In genomic region chr19:59367892-59368291, GRCm38 (mm10) we compare ENCODE assay signal across 25 mouse cellular contexts. TPM values are rescaled to one million over a fixed set of nuclear protein-coding genes. Genes with fewer than 3 reads are reported as not detected.
A peak's percentile ranks its signal among the peaks of the same experiment; 100 is the strongest.
DNase-seq lines count a peak whose midpoint lies in the region; ATAC-seq and TF ChIP-seq lines count a peak whose summit lies in the region.
"Had no signal": no experiment of that assay in that cellular context is flagged by ENCODE, and none has a peak within 500 bp of the region (broad histone marks: within the 10 kb centered on the region; RNA-seq: fewer than 3 reads in every experiment).

No protein-coding gene starts in this region.

- no peak for TF ChIP-seq POLR2A in lung, adult 2 months (IDR thresholded peaks at IDR 0.05; ENCODE audit: borderline replicate concordance, extremely low read depth, low read depth, low read length)

- 79% methylated on average over 4 of the region's 4 CpGs for WGBS in liver, embryonic 11.5 days
- WGBS in liver, postnatal 0 days (ENCODE audit: insufficient replicate concordance), result 70% methylated on average over 4 of the region's 4 CpGs
- 63% methylated on average over 4 of the region's 4 CpGs for WGBS in intestine, embryonic 16.5 days
- 80% methylated on average over 4 of the region's 4 CpGs for WGBS in stomach, embryonic 15.5 days
- 82% methylated on average over 4 of the region's 4 CpGs for WGBS in lung, adult 2 months

- no peak overlapping the region for H3K27ac ChIP-seq in liver, embryonic 11.5 days (ENCODE audit: low read depth, low read length)
- no peak overlapping the region for H3K27ac ChIP-seq in liver, postnatal 0 days (ENCODE audit: low read depth)
- peak overlapping the region; percentile 50 for H3K27ac ChIP-seq in intestine, embryonic 16.5 days (ENCODE audit: low read length)
- no peak overlapping the region for H3K27ac ChIP-seq in stomach, embryonic 15.5 days
- H3K27ac ChIP-seq: embryonic facial prominence, embryonic 12.5 days; embryonic facial prominence, embryonic 15.5 days; forebrain, embryonic 12.5 days; forebrain, embryonic 15.5 days; heart, adult 2 months; hindbrain, embryonic 12.5 days; hindbrain, embryonic 15.5 days had no signal

- DNase-seq in liver, embryonic 11.5 days (ENCODE audit: low spot score), result no peak
- DNase-seq in liver, postnatal 0 days, result no peak
- DNase-seq in lung, adult 2 months, result no peak
- DNase-seq in lung, postnatal 25 days (ENCODE audit: low spot score), result no peak
- DNase-seq in c-Kit-positive CD71-positive TER-119-positive erythroid progenitor cells, embryonic 14.5 days (ENCODE audit: low spot score), result no peak
- DNase-seq: adrenal gland, postnatal 10 days; adrenal gland, postnatal 36 days; cerebellum, adult 11 months; cerebellum, adult 2 months; cerebellum, adult 9-11 months; cerebellum, postnatal 25 days; gastrocnemius, postnatal 10 days; gastrocnemius, postnatal 36 days; heart, adult 2 months had no signal

- ATAC-seq in liver, embryonic 11.5 days (replicated peaks; ENCODE audit: low FRiP score), result no peak
- ATAC-seq in liver, postnatal 0 days, result no peak
- peak; percentile 82 for ATAC-seq in intestine, embryonic 16.5 days
- peak; percentile 43 for ATAC-seq in stomach, embryonic 15.5 days (ENCODE audit: insufficient read depth, low FRiP score, low read depth)
- ATAC-seq: activated CD4-positive, CD25-positive, alpha-beta regulatory T cell, adult 4 months; CD4-positive, CD25-positive, alpha-beta regulatory T cell, adult 4 months; forebrain, embryonic 15.5 days had no signal

- TF ChIP-seq EP300 in liver, postnatal 0 days (IDR thresholded peaks at IDR 0.05; ENCODE audit: low read depth), result no peak

- no peaks in the 10 kb centered on the region for H3K27me3 ChIP-seq in liver, embryonic 11.5 days (replicated peaks; ENCODE audit: control insufficient read depth, insufficient read depth, low read length)
- H3K27me3 ChIP-seq in liver, postnatal 0 days (ENCODE audit: insufficient read depth, low read length), result no peaks in the 10 kb centered on the region
- H3K27me3 ChIP-seq in intestine, embryonic 16.5 days (replicated peaks; ENCODE audit: control insufficient read depth, insufficient read depth, low read length), result no peaks in the 10 kb centered on the region
- no peaks in the 10 kb centered on the region for H3K27me3 ChIP-seq in stomach, embryonic 15.5 days (replicated peaks)
- H3K27me3 ChIP-seq: embryonic facial prominence, embryonic 12.5 days; embryonic facial prominence, embryonic 15.5 days; forebrain, embryonic 15.5 days; hindbrain, embryonic 12.5 days; hindbrain, embryonic 15.5 days had no signal

- H3K4me1 ChIP-seq in liver, embryonic 11.5 days (replicated peaks; ENCODE audit: control insufficient read depth, insufficient read depth, low read length), result peaks cover 12% of the 10 kb centered on the region
- peaks cover 31% of the 10 kb centered on the region for H3K4me1 ChIP-seq in liver, postnatal 0 days (ENCODE audit: insufficient read depth)
- H3K4me1 ChIP-seq in intestine, embryonic 16.5 days (ENCODE audit: control insufficient read depth, insufficient read depth, low read length), result peaks cover 9% of the 10 kb centered on the region
- no peaks in the 10 kb centered on the region for H3K4me1 ChIP-seq in stomach, embryonic 15.5 days
- H3K4me1 ChIP-seq in lung, adult 2 months (ENCODE audit: control insufficient read depth, insufficient read depth, low read length), result no peaks in the 10 kb centered on the region
- H3K4me1 ChIP-seq: embryonic facial prominence, embryonic 12.5 days; embryonic facial prominence, embryonic 15.5 days; forebrain, embryonic 15.5 days; hindbrain, embryonic 12.5 days; hindbrain, embryonic 15.5 days had no signal

- no peak overlapping the region for H3K4me3 ChIP-seq in liver, embryonic 11.5 days (ENCODE audit: low read depth, low read length)
- no peak overlapping the region for H3K4me3 ChIP-seq in liver, postnatal 0 days (ENCODE audit: low read depth, low read length)
- no peak overlapping the region for H3K4me3 ChIP-seq in intestine, embryonic 16.5 days (ENCODE audit: low read length)
- no peak overlapping the region for H3K4me3 ChIP-seq in stomach, embryonic 15.5 days (replicated peaks)
- no peak overlapping the region for H3K4me3 ChIP-seq in lung, adult 2 months (replicated peaks; ENCODE audit: extremely low read depth, low read depth, low read length)
- H3K4me3 ChIP-seq: embryonic facial prominence, embryonic 12.5 days; embryonic facial prominence, embryonic 15.5 days; forebrain, embryonic 12.5 days; forebrain, embryonic 15.5 days; heart, adult 2 months; hindbrain, embryonic 12.5 days; hindbrain, embryonic 15.5 days had no signal

- peak overlapping the region; percentile 20; the same call in 1 of the 2 replicates for H3K9ac ChIP-seq in liver, embryonic 11.5 days (ENCODE audit: low read depth, low read length)
- H3K9ac ChIP-seq in liver, postnatal 0 days (replicated peaks), result no peak overlapping the region
- H3K9ac ChIP-seq in intestine, embryonic 16.5 days (ENCODE audit: low read depth, low read length), result no peak overlapping the region
- H3K9ac ChIP-seq in stomach, embryonic 15.5 days, result no peak overlapping the region
- H3K9ac ChIP-seq: embryonic facial prominence, embryonic 12.5 days; embryonic facial prominence, embryonic 15.5 days; forebrain, embryonic 12.5 days; forebrain, embryonic 15.5 days; hindbrain, embryonic 12.5 days; hindbrain, embryonic 15.5 days had no signal

- no peak overlapping the region for H3K4me2 ChIP-seq in liver, embryonic 11.5 days
- H3K4me2 ChIP-seq in liver, postnatal 0 days (ENCODE audit: low read depth, low read length), result no peak overlapping the region
- no peak overlapping the region for H3K4me2 ChIP-seq in intestine, embryonic 16.5 days (ENCODE audit: low read depth, low read length)
- H3K4me2 ChIP-seq in stomach, embryonic 15.5 days, result no peak overlapping the region
- H3K4me2 ChIP-seq: embryonic facial prominence, embryonic 12.5 days; embryonic facial prominence, embryonic 15.5 days; forebrain, embryonic 12.5 days; forebrain, embryonic 15.5 days; heart, embryonic 11.5 days; hindbrain, embryonic 12.5 days; hindbrain, embryonic 15.5 days had no signal

- no peaks in the 10 kb centered on the region for H3K9me3 ChIP-seq in liver, embryonic 11.5 days (ENCODE audit: control insufficient read depth, low read length)
- no peaks in the 10 kb centered on the region for H3K9me3 ChIP-seq in liver, postnatal 0 days (ENCODE audit: low read length)
- no peaks in the 10 kb centered on the region for H3K9me3 ChIP-seq in intestine, embryonic 16.5 days (ENCODE audit: control insufficient read depth, low read length)
- H3K9me3 ChIP-seq in stomach, embryonic 15.5 days, result no peaks in the 10 kb centered on the region
- H3K9me3 ChIP-seq: embryonic facial prominence, embryonic 12.5 days; embryonic facial prominence, embryonic 15.5 days; forebrain, embryonic 12.5 days; forebrain, embryonic 15.5 days; hindbrain, embryonic 12.5 days; hindbrain, embryonic 15.5 days had no signal

- no peaks in the 10 kb centered on the region for H3K36me3 ChIP-seq in liver, embryonic 11.5 days (ENCODE audit: control insufficient read depth, insufficient read depth, low read length)
- H3K36me3 ChIP-seq in liver, postnatal 0 days (replicated peaks; ENCODE audit: insufficient read depth, low read length), result no peaks in the 10 kb centered on the region
- no peaks in the 10 kb centered on the region for H3K36me3 ChIP-seq in intestine, embryonic 16.5 days (ENCODE audit: control insufficient read depth, insufficient read depth, low read length)
- H3K36me3 ChIP-seq in stomach, embryonic 15.5 days, result no peaks in the 10 kb centered on the region
- H3K36me3 ChIP-seq: embryonic facial prominence, embryonic 12.5 days; embryonic facial prominence, embryonic 15.5 days; forebrain, embryonic 12.5 days; forebrain, embryonic 15.5 days; hindbrain, embryonic 12.5 days; hindbrain, embryonic 15.5 days had no signal

- TF ChIP-seq CTCF in liver, postnatal 0 days (IDR thresholded peaks at IDR 0.05; ENCODE audit: low read depth), result no peak
- TF ChIP-seq CTCF in lung, adult 2 months (IDR thresholded peaks at IDR 0.05; ENCODE audit: insufficient read depth, low read length), result no peak

RNA-seq across cellular contexts. Expression of gene Pdzd8, which starts 22.3 kb away (rescaled TPM):
- polyA plus RNA-seq in liver, embryonic 11.5 days (2014; fragmentation: Nextera tagmentation; extraction: Ambion mirVana), result 12.7 and 14.1 TPM in 2 replicates
- polyA plus RNA-seq in liver, postnatal 0 days (2015; fragmentation: Nextera tagmentation; extraction: Ambion mirVana), result 3.1 and 3.4 TPM in 2 replicates
- 5.9 and 6.9 TPM in 2 replicates for polyA plus RNA-seq in intestine, embryonic 16.5 days (2015; fragmentation: Nextera tagmentation; extraction: Ambion mirVana)
- polyA plus RNA-seq in stomach, embryonic 15.5 days (2015; fragmentation: Nextera tagmentation; extraction: Ambion mirVana), result 10.6 and 11.6 TPM in 2 replicates
- 10.0 and 12.3 TPM in 2 replicates for polyA plus RNA-seq in lung, adult 2 months (2012; rRNA removed)

RNA-seq across cellular contexts. Expression of gene Rps12-ps3, which starts 45.8 kb away (rescaled TPM):
- 63.6 and 85.2 TPM in 2 replicates for polyA plus RNA-seq in liver, embryonic 11.5 days (2014; fragmentation: Nextera tagmentation; extraction: Ambion mirVana)
- polyA plus RNA-seq in liver, postnatal 0 days (2015; fragmentation: Nextera tagmentation; extraction: Ambion mirVana), result 12.3 and 24.8 TPM in 2 replicates
- polyA plus RNA-seq in intestine, embryonic 16.5 days (2015; fragmentation: Nextera tagmentation; extraction: Ambion mirVana), result 14.2 and 16.4 TPM in 2 replicates
- polyA plus RNA-seq in stomach, embryonic 15.5 days (2015; fragmentation: Nextera tagmentation; extraction: Ambion mirVana), result 22.8 and 65.7 TPM in 2 replicates
- polyA plus RNA-seq in lung, adult 2 months (2012; rRNA removed), result 1,993 and 2,492 TPM in 2 replicates
- polyA plus RNA-seq: hindbrain, embryonic 15.5 days had no signal

Comparison
In these comparisons a context has a peak if more than half of its experiments do, and no peak if none do; other contexts are left out.
1. ATAC-seq: peak in intestine, embryonic 16.5 days (single experiment) and stomach, embryonic 15.5 days (single experiment); none in liver, embryonic 11.5 days (single experiment) and liver, postnatal 0 days (single experiment).
2. RNA of gene Rps12-ps3, which starts 45.8 kb away (polyA plus RNA-seq): 1,993 to 2,492 TPM in lung, adult 2 months; 63.6 to 85.2 TPM in liver, embryonic 11.5 days, 22.8 to 65.7 TPM in stomach, embryonic 15.5 days, 14.2 to 16.4 TPM in intestine, embryonic 16.5 days and 12.3 to 24.8 TPM in liver, postnatal 0 days; every median in the first group is over 10 times any median in the second.